Mouse (Mus musculus) liver, embryonic 11.5 days (tissue): Measurements from ENCODE around the gene Dusp10. TPM values are rescaled to one million over a fixed set of nuclear protein-coding genes. Genes with fewer than 3 reads are reported as not detected.

Source experiments
- ATAC-seq: fragments of 200-750 bp; cut with Nextera tagmentation; replicated peaks from 2 replicates; pipeline ENCODE4 v1.8.0; 2017; ENCODE audit warnings: moderate number of reproducible peaks, mild to moderate bottlenecking, moderate TSS enrichment, moderate library complexity; ENCODE audit not compliant: low FRiP score
- DNase-seq: peaks from one replicate; pipeline ENCODE4 v3.0.0-alpha.2; 2017; ENCODE audit warnings: low spot score
- H3K27ac ChIP-seq: fragments of 300-500 bp; sonication (generic); 2 replicates; pipeline ENCODE4 v1.5.1; 2014; ENCODE audit warnings: mild to moderate bottlenecking, low read depth, low read length, control low read depth
- H3K27me3 ChIP-seq: fragments of 300-500 bp; sonication (generic); replicated peaks from 2 replicates; pipeline ENCODE4 v1.6.1; 2014; ENCODE audit warnings: low read length, mixed read lengths; ENCODE audit not compliant: control insufficient read depth, insufficient read depth
- H3K36me3 ChIP-seq: fragments of 300-500 bp; sonication (generic); 2 replicates; pipeline ENCODE4 v1.6.1; 2014; ENCODE audit warnings: mild to moderate bottlenecking, low read length, moderate library complexity, mixed read lengths; ENCODE audit not compliant: control insufficient read depth, insufficient read depth
- H3K4me1 ChIP-seq: fragments of 300-500 bp; sonication (generic); replicated peaks from 2 replicates; pipeline ENCODE4 v1.6.1; 2014; ENCODE audit warnings: low read length, mixed read lengths; ENCODE audit not compliant: control insufficient read depth, insufficient read depth
- H3K4me2 ChIP-seq: fragments of 300-500 bp; sonication (generic); 2 replicates; pipeline ENCODE4 v1.6.1; 2014; ENCODE audit warnings: mild to moderate bottlenecking, control low read depth, moderate library complexity
- H3K4me3 ChIP-seq: fragments of 300-500 bp; sonication (generic); 2 replicates; pipeline ENCODE4 v1.5.1; 2014; ENCODE audit warnings: low read depth, low read length, control low read depth
- H3K9ac ChIP-seq: fragments of 300-500 bp; sonication (generic); 2 replicates; pipeline ENCODE4 v1.6.1; 2014; ENCODE audit warnings: low read depth, low read length, control low read depth
- H3K9me3 ChIP-seq: fragments of 300-500 bp; sonication (generic); 2 replicates; pipeline ENCODE4 v1.6.1; 2016; ENCODE audit warnings: low read length, inconsistent platforms, mixed read lengths; ENCODE audit not compliant: control insufficient read depth
- WGBS: fragments of 180-500 bp; shearing (Covaris S2); extraction: QIAGEN DNeasy Blood & Tissue Kit; methylation state at CpG from one replicate; pipeline ENCODE4 v1.1.7; 2014; 5-methylcytosine and 5-hydroxymethylcytosine counted together
- polyA plus RNA-seq: library from polyadenylated mRNA; unstranded; fragments of >200 nt; fragmentation: Nextera tagmentation; extraction: Ambion mirVana; gene quantifications from 2 replicates; pipeline ENCODE4 v1.2.1, GENCODE M21; 2014

Gene Dusp10
- polyA plus RNA-seq, 1 experiment from 2014 or later, result 5.4 TPM

DNA sequence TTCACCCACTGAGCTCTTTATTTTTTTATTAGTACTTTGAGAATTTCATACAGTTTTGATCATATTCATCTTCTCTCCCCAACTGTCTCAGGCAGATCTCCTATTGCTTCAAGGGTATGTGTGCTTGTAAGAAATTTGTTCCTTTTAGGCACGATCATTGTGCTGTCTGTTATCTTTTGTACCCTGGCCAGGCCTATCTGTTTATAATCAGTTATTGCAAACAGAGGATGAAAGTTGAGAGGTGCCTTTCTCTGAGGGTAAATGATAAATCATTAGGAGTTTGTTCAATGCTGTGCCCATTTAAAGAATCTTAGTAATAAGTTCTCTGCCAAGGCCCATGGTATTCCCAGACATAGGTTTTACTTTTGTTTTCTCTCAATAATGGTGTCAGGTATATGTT, 95.2 kb downstream of the Dusp10 start:
- Histone ChIP-seq H3K4me3 (no peak overlapping the region), H3K4me1 (no peaks in the 10 kb centered on the region), H3K9ac (no peak overlapping the region), H3K4me2 (no peak overlapping the region), H3K9me3 (no peaks in the 10 kb centered on the region), H3K27me3 (no peaks in the 10 kb centered on the region), H3K27ac (no peak overlapping the region), H3K36me3 (no peaks in the 10 kb centered on the region)
- 71% methylated on average over 1 of the region's 1 CpGs for WGBS
- DNase-seq (no peak), ATAC-seq (no peak)

DNA sequence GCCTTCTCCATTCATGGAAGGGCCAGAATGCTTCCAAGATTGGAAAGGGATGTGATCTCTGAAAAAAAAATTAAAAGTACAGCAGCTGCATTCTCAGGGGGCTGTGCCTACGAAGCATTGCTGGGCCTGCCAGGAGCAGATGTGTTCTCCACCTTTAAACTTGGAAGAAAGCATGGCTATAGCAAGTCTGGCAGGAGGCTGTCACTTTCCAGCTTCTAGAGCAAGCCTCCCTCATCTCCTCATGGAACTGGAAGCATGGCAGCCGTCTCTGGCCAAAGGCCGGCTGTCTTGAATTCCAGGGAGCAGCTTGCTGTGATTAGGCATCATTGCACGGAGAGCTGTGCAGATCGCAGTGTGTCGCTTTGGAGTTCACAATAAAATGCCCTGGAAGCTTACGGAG, 104.5 kb downstream of the Dusp10 start:
- no peak overlapping the region for H3K4me3 ChIP-seq
- no peak overlapping the region for H3K9ac ChIP-seq
- DNase-seq (no peak), ATAC-seq (no peak)
- H3K27me3 ChIP-seq, result no peaks in the 10 kb centered on the region
- H3K36me3 ChIP-seq, result no peaks in the 10 kb centered on the region
- no peaks in the 10 kb centered on the region for H3K9me3 ChIP-seq
- no peak overlapping the region for H3K27ac ChIP-seq
- no peaks in the 10 kb centered on the region for H3K4me1 ChIP-seq
- WGBS, result 78% methylated on average over 7 of the region's 7 CpGs
- H3K4me2 ChIP-seq, result no peak overlapping the region

DNA sequence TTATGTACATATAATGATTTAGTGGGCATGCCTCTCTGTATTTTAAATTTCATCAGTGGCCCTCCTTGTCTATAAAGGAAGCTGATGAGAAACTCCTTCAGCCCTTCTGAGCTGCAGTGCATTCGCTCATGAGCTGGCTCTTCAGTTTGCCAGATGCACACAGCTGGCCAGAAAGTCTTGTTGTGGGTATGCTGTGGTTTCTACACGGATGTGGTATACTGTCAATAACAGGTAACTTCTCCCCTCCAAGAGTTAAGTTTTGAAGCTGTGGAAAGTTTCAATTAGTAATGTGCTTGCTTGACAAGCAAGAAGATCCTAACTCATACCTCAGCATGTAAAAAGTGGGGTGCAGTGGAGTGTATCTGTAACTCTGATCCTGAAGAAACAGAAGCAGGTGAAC, 104.9 kb downstream of the Dusp10 start:
- ATAC-seq, result no peak
- no peak for DNase-seq

DNA sequence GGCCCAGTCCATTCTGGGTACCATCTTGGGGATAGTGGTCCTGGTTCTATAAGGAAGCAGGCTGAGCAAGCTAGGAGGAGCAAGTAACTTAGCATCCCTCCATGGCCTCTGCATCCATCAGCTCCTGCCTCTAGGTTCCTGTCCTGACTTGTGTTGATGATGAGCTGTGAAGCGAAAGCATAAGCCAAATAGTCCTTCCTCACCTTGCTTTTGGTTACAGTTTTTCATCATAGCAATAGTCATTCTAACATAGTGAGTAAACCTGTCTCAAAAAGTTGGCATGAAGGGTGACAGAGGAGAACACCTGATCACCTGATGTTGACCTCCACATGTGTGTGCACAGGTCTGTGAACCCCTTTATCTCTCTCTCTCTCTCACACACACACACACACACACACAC, 105.5 kb downstream of the Dusp10 start:
- ATAC-seq, result no peak
- Histone ChIP-seq H3K9ac (no peak overlapping the region), H3K4me1 (no peaks in the 10 kb centered on the region), H3K4me2 (no peak overlapping the region), H3K9me3 (no peaks in the 10 kb centered on the region), H3K27me3 (no peaks in the 10 kb centered on the region), H3K36me3 (no peaks in the 10 kb centered on the region), H3K27ac (no peak overlapping the region), H3K4me3 (no peak overlapping the region)
- DNase-seq, result no peak
- 67% methylated on average over 1 of the region's 1 CpGs for WGBS

More for the DNA sequence above, 104.9 kb downstream of the Dusp10 start:
- H3K4me2 ChIP-seq, result no peak overlapping the region
- H3K27me3 ChIP-seq, result no peaks in the 10 kb centered on the region
- WGBS, result 71% methylated on average over 2 of the region's 2 CpGs
- H3K4me1 ChIP-seq, result no peaks in the 10 kb centered on the region
- H3K4me3 ChIP-seq, result no peak overlapping the region
- H3K9ac ChIP-seq, result no peak overlapping the region
- H3K36me3 ChIP-seq, result no peaks in the 10 kb centered on the region
- no peak overlapping the region for H3K27ac ChIP-seq
- no peaks in the 10 kb centered on the region for H3K9me3 ChIP-seq

Other genes with a start within 250 kb of the Dusp10 start
- 0.70 and 0.95 TPM in 2 replicates for gene 1700056E22Rik, start 21.0 kb downstream of the Dusp10 start, polyA plus RNA-seq